Mouse (Mus musculus) mesoderm, embryonic 11.5 days (tissue): ENCODE data around the gene Vmn1r227.

Experiments used
- DNase-seq: peaks from one replicate; pipeline ENCODE4 v3.0.0-alpha.2; 2012; ENCODE audit warnings: low read depth, low spot score

Gene Vmn1r227

DNA sequence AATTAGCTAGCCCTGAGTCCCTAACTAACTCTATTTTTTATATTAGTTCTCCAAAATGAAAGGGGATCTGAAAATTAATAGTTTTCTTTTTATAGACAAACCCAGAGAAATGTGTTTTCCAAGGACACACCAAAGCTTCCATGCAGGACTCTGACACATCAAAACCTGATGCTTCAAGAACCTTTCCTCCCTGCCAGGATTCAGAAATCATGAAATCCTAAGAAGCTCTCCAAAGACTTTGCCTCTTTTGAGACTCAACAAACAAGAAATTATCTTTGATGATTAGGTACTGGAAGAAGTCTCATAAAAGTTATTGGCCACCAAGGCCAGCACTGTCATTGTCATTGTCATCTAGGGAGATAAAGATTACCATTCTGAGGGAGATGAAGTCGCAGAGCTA is at the start of gene Vmn1r227:
Vmn1r227 (plus strand) TSS at position 301 of the 400 bp plus-strand sequence.
- DNase-seq: no peak

DNA sequence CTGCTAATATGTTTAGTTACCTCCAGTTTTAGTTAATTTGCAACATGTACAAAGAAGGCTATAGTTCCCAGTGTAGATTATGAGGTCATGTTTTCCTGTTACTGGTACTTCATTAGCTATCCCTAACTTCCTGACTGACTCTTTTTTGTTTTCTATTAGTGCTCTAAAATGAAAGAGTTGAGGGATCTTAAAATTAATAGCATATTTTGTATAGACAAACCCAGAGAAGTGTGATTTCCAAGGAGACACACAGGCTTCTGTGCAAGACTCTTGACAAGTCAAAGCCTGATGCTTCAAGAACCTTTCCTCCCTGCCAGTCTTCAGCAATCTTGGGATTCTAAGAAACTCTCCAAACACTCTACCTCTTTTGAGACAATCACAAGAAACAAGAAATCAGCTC is 47.1 kb upstream of the Vmn1r227 start, which contains the start of gene Vmn1r226:
Vmn1r226 (plus strand) TSS at position 301 of the 400 bp plus-strand sequence.
- no peak for DNase-seq

DNA sequence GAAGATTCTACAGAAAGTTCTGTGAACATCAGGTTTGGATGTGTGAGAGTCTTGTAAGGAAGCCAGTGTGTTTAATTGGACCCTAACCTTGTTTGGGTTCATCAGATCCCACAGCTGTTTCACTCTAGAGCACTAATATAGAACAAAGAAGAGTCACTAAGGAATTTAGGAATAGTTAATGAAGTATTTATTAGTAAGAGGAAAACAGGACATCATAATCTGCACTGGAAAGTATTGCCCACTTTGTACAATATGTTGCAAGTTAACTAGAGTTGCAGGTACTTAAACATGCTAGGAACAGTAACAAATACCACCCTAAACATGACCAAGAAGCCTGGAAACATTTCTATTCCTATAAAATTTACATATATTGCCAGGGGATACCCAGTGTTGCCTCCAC is 56.4 kb downstream of the Vmn1r227 start, which contains the start of gene Vmn1r228:
Vmn1r228 (minus strand) TSS at position 101 of the 400 bp plus-strand sequence.
- DNase-seq: no peak
